Mouse (Mus musculus) lung, postnatal 0 days (tissue): ENCODE measurements around the gene Pygb. TPM values are rescaled to one million over a fixed set of nuclear protein-coding genes. Genes with fewer than 3 reads are reported as not detected.

Source experiments
- ATAC-seq: fragments of 200-750 bp; cut with Nextera tagmentation; 2 replicates; pipeline ENCODE4 v1.8.0; 2017; ENCODE audit warnings: moderate library complexity
- DNase-seq: peaks from one replicate; pipeline ENCODE4 v3.0.0-alpha.2; 2016; ENCODE audit warnings: low spot score
- H3K27ac ChIP-seq: fragments of 300-500 bp; sonication (generic); 2 replicates; pipeline ENCODE4 v1.5.1; 2014; ENCODE audit warnings: antibody characterized with exemption, mild to moderate bottlenecking, low read length, mixed read lengths
- H3K27me3 ChIP-seq: fragments of 300-500 bp; sonication (generic); replicated peaks from 2 replicates; pipeline ENCODE4 v1.6.1; 2014; ENCODE audit warnings: low read length, mixed read lengths; ENCODE audit not compliant: insufficient read depth
- H3K36me3 ChIP-seq: fragments of 300-500 bp; sonication (generic); 2 replicates; pipeline ENCODE4 v1.6.1; 2014; ENCODE audit warnings: low read length, mixed read lengths; ENCODE audit not compliant: insufficient read depth
- H3K4me1 ChIP-seq: fragments of 300-500 bp; sonication (generic); 2 replicates; pipeline ENCODE4 v1.6.1; 2014; ENCODE audit warnings: antibody characterized with exemption, low read depth, low read length, mixed read lengths; ENCODE audit not compliant: insufficient read depth
- H3K4me2 ChIP-seq: fragments of 300-500 bp; sonication (generic); replicated peaks from 2 replicates; pipeline ENCODE4 v1.6.1; 2014; ENCODE audit warnings: low read depth, mild to moderate bottlenecking, low read length, moderate library complexity, mixed read lengths
- H3K4me3 ChIP-seq: fragments of 300-500 bp; sonication (generic); 2 replicates; pipeline ENCODE4 v1.5.1; 2014; ENCODE audit warnings: low read depth, low read length
- H3K9ac ChIP-seq: fragments of 300-500 bp; sonication (generic); replicated peaks from 2 replicates; pipeline ENCODE4 v1.6.1; 2014; ENCODE audit warnings: low read depth, mild to moderate bottlenecking
- H3K9me3 ChIP-seq: fragments of 300-500 bp; sonication (generic); 2 replicates; pipeline ENCODE4 v1.6.1; 2016; ENCODE audit warnings: low read length, mixed read lengths
- CTCF ChIP-seq: IDR thresholded peaks from 2 replicates; pipeline ENCODE4 v1.5.1; 2016; ENCODE audit warnings: antibody characterized with exemption, mild to moderate bottlenecking
- EP300 ChIP-seq: IDR thresholded peaks from 2 replicates; pipeline ENCODE4 v1.6.1; 2016; ENCODE audit warnings: antibody characterized with exemption, mild to moderate bottlenecking, control low read depth
- WGBS: fragments of 180-500 bp; shearing (Covaris S2); extraction: QIAGEN DNeasy Blood & Tissue Kit; methylation state at CpG from one replicate; pipeline ENCODE4 v1.1.7; 2014; 5-methylcytosine and 5-hydroxymethylcytosine counted together
- polyA plus RNA-seq: library from polyadenylated mRNA; unstranded; fragments of >200 nt; fragmentation: Nextera tagmentation; extraction: Ambion mirVana; gene quantifications from 2 replicates; pipeline ENCODE4 v1.2.1, GENCODE M21; 2015

The Pygb gene
- polyA plus RNA-seq, 1 experiment from 2014 or later: 43.5 TPM

- no peak overlapping the region for H3K27ac ChIP-seq
- H3K9ac ChIP-seq: no peak overlapping the region
- H3K9me3 ChIP-seq: no peaks in the 10 kb centered on the region
- ATAC-seq: no peak
- peaks cover 28% of the 10 kb centered on the region for H3K36me3 ChIP-seq
- H3K4me2 ChIP-seq: no peak overlapping the region
- H3K27me3 ChIP-seq: no peaks in the 10 kb centered on the region
- no peak overlapping the region for H3K4me3 ChIP-seq
- DNase-seq: no peak
- 76% methylated on average over 7 of the region's 7 CpGs for WGBS
- TF ChIP-seq EP300 (no peak), CTCF (no peak)
- H3K4me1 ChIP-seq: no peaks in the 10 kb centered on the region
Measured at GRCm38 (mm10) chr2:150834616-150835015, 48.1 kb downstream of the Pygb start.

GRCm38 (mm10) chr2:150835975-150836374 is 49.4 kb downstream of the Pygb start:
- no peaks in the 10 kb centered on the region for H3K4me1 ChIP-seq
- H3K27me3 ChIP-seq: no peaks in the 10 kb centered on the region
- H3K27ac ChIP-seq: no peak overlapping the region
- peaks cover 22% of the 10 kb centered on the region for H3K36me3 ChIP-seq
- TF ChIP-seq EP300 (no peak), CTCF (no peak)
- H3K9me3 ChIP-seq: no peaks in the 10 kb centered on the region
- H3K4me2 ChIP-seq: no peak overlapping the region
- no peak overlapping the region for H3K4me3 ChIP-seq
- ATAC-seq (no peak), DNase-seq (no peak)
- WGBS: 96% methylated on average over 4 of the region's 4 CpGs
- H3K9ac ChIP-seq: no peak overlapping the region

- TF ChIP-seq CTCF (no peak), EP300 (no peak)
- WGBS: 70% methylated on average over 15 of the region's 15 CpGs
- DNase-seq (no peak), ATAC-seq (no peak)
- Histone ChIP-seq H3K4me3 (no peak overlapping the region), H3K9me3 (no peaks in the 10 kb centered on the region), H3K27me3 (no peaks in the 10 kb centered on the region), H3K27ac (no peak overlapping the region), H3K9ac (no peak overlapping the region), H3K4me2 (no peak overlapping the region), H3K36me3 (peaks cover 13% of the 10 kb centered on the region; the same call in 1 of the 2 replicates), H3K4me1 (no peaks in the 10 kb centered on the region)
Measured at GRCm38 (mm10) chr2:150836906-150837305, 50.4 kb downstream of the Pygb start.

- Histone ChIP-seq H3K36me3 (peaks cover 8% of the 10 kb centered on the region; the same call in 1 of the 2 replicates), H3K9ac (no peak overlapping the region), H3K27me3 (no peaks in the 10 kb centered on the region), H3K9me3 (no peaks in the 10 kb centered on the region), H3K4me3 (no peak overlapping the region), H3K4me1 (no peaks in the 10 kb centered on the region), H3K27ac (no peak overlapping the region), H3K4me2 (no peak overlapping the region)
- DNase-seq (no peak), ATAC-seq (no peak)
- WGBS: 92% methylated on average over 3 of the region's 3 CpGs
- no peak for TF ChIP-seq CTCF
- no peak for TF ChIP-seq EP300
Measured at GRCm38 (mm10) chr2:150837781-150838180, 51.2 kb downstream of the Pygb start.

GRCm38 (mm10) chr2:150839686-150840471 is 53.3 kb downstream of the Pygb start:
- H3K36me3 ChIP-seq: 0 out of 2 replicates have a peak, but pooled peaks cover 4% of the 10 kb centered on the region
- no peak overlapping the region for H3K27ac ChIP-seq
- ATAC-seq (no peak), DNase-seq (no peak)
- H3K9me3 ChIP-seq: no peaks in the 10 kb centered on the region
- no peak overlapping the region for H3K4me2 ChIP-seq
- no peak overlapping the region for H3K4me3 ChIP-seq
- H3K9ac ChIP-seq: no peak overlapping the region
- H3K27me3 ChIP-seq: no peaks in the 10 kb centered on the region
- no peak for TF ChIP-seq EP300
- TF ChIP-seq CTCF: no peak
- H3K4me1 ChIP-seq: no peaks in the 10 kb centered on the region
- WGBS: 74% methylated on average over 12 of the region's 12 CpGs

- H3K9ac ChIP-seq: no peak overlapping the region
- WGBS: 66% methylated on average over 11 of the region's 11 CpGs
- no peak overlapping the region for H3K27ac ChIP-seq
- no peak overlapping the region for H3K4me3 ChIP-seq
- no peaks in the 10 kb centered on the region for H3K9me3 ChIP-seq
- no peaks in the 10 kb centered on the region for H3K27me3 ChIP-seq
- H3K36me3 ChIP-seq: no peaks in the 10 kb centered on the region
- no peak for ATAC-seq
- DNase-seq: no peak
- TF ChIP-seq EP300: no peak
- H3K4me1 ChIP-seq: no peaks in the 10 kb centered on the region
- H3K4me2 ChIP-seq: no peak overlapping the region
Measured at GRCm38 (mm10) chr2:150841109-150841508, 54.6 kb downstream of the Pygb start.
